Mouse (Mus musculus) frontal cortex, postnatal 36 days (tissue): ENCODE measurements at regions not wholly inside any gene's neighbourhood (a gene's known extent, or its start where the extent isn't known, plus 50 kb on each side); places are given as distances from the start of the nearest gene placed in this dataset.

Experiments
- DNase-seq, 2 experiments: peaks; one replicate each; pipeline ENCODE4 v3.0.0; 2022; ENCODE audit warnings: low spot score in 2 of 2

- no peak for DNase-seq
These were observed 57.8 kb downstream of the Ier5 start for GRCm38 (mm10) chr1:155041592-155041991.

GRCm38 (mm10) chr1:155040939-155041371, 58.5 kb downstream of the Ier5 start:
- DNase-seq, result no peak

GRCm38 (mm10) chr1:155040086-155040726, 59.2 kb downstream of the Ier5 start:
- DNase-seq, result no peak

GRCm38 (mm10) chr1:155038631-155039625, 60.5 kb downstream of the Ier5 start:
- peak in 1 of 2 experiments; percentile 27 for DNase-seq

- no peak for DNase-seq
These were observed 62.0 kb downstream of the Ier5 start for GRCm38 (mm10) chr1:155037479-155037878.

- no peak for DNase-seq
These were observed 68.5 kb downstream of the Ier5 start for GRCm38 (mm10) chr1:155030908-155031307.

DNA sequence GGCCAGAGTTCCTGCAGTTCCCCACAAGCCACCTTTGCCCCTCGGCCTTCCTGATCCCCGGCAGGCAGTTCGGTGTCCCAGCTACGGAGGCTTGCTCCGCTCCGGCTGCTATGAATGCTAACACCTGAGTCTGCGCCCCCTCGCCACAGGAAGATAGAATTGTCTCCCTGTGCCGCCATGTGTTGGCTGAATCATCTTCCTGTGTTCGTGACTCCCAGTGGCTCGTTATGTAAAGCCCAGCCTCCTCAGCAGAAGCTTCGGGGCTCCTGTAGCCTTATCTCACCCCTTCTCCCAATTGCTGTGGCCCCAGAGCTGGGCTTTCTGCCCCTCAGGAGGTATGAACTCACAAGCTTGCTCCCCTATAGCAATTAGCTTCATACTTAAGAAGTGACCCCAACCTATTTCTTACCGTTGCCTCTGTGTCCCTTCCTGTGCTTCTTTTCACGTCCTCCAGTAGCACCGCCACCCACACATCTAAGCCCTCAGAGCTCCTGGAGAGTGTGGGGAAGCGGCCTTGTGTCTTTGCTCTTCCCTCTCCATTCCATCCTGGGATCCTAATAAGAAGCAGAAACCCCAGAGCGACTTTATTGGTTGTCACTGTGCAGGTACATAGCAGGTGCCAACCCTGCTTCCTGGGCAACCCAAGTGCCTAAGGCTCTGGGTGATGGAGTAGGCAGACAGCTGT, 70.1 kb downstream of the Ier5 start:
- peak; percentile 80 to 85 for DNase-seq

DNA sequence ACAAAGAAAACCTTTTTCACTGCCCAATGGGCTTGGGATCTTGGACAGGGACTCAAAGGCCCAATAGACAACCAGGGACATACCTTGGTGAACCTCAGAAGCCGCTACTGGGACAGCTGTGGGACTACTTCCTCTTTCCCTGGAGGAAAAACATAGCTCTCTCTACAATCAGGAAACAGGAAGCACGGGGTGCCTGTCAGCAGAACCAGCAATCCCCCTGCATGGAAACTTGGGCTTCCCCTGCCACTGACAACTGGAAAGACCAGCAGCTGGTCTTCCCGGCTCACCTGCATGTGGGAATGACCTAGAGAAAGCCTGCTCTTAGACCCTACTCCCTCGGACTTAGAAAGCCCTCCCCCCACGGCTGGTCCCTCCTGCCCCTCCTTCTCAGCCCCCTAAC, 70.7 kb downstream of the Ier5 start:
- peak in 1 of 2 experiments; percentile 28 for DNase-seq

DNA sequence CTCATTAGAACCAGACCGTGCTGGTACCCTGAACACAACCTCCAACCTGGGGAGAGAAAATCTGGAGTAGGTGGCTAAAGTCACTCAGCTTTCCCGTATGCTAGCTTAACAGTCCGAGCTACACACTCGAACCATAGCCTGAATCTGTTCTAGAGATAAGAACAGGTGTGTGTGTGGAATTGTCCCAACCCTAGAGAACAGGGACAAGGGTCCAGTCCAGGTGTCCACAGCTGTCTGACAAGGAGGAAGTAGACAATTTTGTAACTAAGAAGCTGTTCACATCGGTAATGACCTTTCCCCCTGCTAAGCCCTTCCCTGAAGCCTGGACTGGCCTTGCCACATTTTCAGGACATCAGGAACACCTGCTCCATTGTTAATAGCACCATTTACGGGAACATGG, 71.3 kb downstream of the Ier5 start:
- DNase-seq, result no peak

DNA sequence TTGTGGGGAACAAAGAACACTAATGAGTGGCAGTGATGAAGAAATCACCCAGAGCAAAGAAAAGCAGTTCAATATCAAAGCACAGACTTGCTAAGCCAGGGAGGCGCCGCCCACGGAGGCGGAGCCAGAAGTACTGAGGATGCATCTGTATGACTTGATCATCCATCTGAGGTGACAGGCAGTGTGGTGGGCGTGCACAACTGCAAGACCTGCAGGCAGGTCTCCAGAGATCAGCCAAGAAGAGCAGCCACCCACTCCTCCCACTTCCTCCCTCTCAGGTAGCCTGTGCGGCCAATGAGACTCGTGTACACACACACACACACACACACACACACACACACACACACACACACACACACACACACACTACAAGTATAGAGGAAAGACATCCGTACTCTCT, 71.9 kb downstream of the Ier5 start:
- peak in 1 of 2 experiments; percentile 72 for DNase-seq

DNA sequence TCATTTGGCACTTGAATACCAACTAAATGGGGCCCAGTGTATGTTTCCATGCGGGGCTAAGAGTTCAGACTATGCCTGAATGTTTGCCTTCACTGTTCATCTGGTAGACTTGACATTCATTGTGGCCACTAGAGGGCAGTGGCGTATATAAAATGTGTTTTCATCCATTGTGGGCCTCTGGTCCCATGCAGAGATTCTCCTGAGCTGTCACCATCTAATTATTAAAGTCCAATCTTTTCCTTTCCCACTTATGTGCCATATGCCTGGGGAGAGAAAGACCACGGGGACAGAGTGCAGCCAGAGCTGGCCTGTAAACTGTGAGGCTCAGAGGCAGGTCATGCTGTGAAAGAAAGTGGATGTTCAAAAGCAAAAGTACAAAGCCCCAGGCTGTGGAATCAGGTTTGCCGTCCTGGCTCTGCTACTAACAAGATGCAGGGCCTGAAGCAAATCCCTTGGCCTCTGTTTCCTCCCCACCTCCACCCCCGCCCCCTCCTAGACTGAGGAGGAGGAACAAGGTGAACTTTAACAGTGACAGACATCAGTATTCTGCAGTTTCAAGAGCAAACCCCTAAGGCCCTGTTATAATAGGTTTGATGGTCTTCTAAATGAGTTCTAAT, 73.5 kb downstream of the Ier5 start:
- DNase-seq, result peak; percentile 83 to 92

- DNase-seq, result no peak
These were observed 76.1 kb downstream of the Ier5 start for GRCm38 (mm10) chr1:155023324-155023723.

- DNase-seq, result peak in 1 of 2 experiments; percentile 52
These were observed 83.8 kb downstream of the Ier5 start for GRCm38 (mm10) chr1:155015669-155016068.

DNA sequence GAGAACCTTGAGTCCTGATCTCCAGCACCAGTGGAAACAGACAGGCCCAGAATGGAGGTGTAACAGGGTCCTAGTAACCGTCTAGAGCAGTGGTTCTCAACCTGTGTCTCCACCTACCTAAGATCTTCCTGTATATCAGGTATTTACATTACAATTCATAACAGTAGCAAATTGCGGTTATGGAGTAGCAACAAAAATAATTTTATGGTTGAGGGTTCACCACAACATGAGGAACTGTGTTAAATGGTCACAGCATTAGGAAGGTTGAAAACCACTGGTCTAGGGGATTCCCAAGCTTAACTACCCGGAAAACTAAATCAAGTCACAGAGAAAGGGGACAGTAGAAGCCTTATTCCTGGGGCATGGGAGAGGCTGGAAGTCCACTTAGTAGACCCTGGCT, 84.5 kb downstream of the Ier5 start:
- DNase-seq, result no peak

DNA sequence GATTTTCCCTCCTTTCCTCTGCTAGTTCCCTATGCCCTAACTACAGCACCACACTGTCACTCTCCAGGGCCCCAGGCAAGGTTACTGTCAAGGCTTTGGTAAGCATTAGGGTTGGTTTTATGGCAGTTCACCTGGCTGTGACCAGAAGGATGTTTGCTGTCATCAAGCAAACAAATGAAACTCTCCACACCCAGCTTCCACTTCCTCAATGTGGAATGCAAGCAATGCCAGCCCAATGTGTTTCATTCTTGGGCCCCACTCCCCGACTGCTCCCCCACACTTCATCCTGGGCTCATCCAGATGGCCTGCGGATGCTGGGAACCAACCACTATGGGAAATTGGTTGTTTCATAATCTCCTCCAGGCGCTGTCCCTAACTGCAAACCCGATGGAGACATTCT, 85.7 kb downstream of the Ier5 start:
- DNase-seq, result peak in 1 of 2 experiments; percentile 47

DNA sequence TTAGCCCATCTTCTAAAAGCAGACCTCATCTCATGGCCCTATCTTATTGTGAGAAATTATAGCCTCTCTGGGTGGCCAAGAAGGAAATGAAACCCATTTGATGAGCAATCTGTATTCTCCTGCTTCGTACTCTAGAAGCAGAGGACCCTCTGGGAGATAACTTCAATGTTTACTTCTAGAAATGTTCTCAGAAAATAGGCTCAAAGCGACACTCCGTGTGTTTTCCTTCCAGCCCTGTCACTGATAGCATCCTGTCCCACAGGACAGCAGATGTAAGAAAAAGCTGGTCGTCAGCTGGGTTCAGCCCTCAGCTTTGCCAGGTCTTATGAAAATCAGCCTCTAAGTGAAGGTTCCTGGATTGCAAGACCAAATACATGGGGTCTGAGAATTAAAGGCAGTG, 86.1 kb downstream of the Ier5 start:
- DNase-seq, result no peak

GRCm38 (mm10) chr1:155006539-155007486, 92.6 kb downstream of the Ier5 start:
- peak; percentile 94 to 97 for DNase-seq

DNA sequence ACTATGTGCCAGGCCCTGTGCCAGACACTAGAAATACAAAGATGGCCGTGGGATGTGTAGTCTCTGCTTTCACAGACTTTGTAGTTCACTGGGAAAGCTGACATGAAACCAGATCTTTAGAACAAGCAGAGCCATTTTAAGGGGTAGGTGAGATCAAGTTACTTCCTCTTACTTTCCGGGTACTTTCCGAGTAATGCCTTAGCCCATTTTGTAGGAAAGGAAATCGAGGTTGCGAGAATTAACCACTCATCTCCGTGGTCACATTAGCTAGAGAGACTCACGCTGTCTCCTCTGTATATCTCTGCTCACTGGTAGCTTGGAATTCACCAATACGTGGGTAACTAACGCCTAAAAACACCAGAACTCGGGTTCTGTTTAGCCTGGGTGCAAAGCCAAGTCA, 93.3 kb downstream of the Ier5 start:
- DNase-seq, result no peak

GRCm38 (mm10) chr1:155000301-155000700, 99.1 kb downstream of the Ier5 start:
- DNase-seq, result no peak

DNA sequence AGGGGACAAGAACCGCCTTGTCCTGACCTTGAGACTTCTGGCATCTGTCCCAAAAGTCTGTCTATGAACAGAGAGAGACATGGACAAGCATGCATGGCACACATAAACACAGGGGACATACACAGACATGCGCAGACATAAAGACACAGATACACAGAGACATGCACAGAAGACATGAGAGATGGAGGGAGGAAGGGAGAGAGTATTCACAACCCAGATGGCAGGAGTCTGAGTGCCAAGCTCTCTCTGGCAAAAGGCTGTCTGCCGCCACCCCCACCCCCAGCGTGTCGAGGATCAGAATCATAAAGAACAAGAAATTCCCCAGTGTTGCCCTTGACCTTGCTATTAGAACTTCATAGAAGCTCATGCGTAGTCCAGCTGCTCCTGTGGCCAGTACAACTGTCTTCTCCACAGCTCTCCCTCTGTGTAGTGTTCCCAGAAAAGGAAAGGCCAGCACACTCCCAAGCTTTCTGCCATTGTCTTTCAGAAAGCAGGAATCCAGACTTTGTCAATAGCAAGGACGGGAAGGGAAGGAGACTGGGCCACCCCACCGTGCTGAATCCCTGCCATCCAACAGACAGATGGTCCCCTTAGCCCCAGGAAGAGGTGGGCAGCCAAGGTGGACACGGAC, 99.8 kb downstream of the Ier5 start:
- DNase-seq, result peak in 1 of 2 experiments; percentile 42
